Mouse (Mus musculus): ENCODE results near the gene Gfap. TPM values are rescaled to one million over a fixed set of nuclear protein-coding genes. Genes with fewer than 3 reads are reported as not detected.
A peak's percentile ranks its signal among the peaks of the same experiment; 100 is the strongest.

Gene Gfap
- polyA plus RNA-seq, 1 experiment from 2014 or later = 0.12 TPM

DNA sequence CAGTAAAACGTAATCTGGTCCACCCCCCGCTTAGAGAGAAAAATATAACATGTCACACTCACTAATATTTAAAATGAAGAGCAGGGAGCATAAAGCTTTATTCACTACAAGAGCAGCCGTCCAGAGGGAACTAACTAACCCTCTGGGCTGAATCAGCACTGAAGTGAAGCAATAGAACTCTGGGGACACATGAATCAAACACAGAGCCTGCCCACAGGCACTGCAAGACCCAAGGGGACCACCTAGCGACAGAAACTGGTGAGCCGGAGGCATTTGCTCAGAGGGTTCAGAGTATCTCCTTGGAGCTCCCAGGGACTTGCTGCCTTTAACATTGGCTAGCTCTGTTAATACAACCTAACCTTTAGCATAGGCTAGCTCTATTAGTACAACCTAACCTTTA lies 10.6 kb downstream of the Gfap start:
- H3K9me3 ChIP-seq (ENCODE audit: control insufficient read depth, low read length) = no peaks in the 10 kb centered on the region
- no peak overlapping the region for H3K4me2 ChIP-seq (replicated peaks; ENCODE audit: low read depth, low read length)
- 66% methylated on average over 5 of the region's 5 CpGs for WGBS
- H3K4me3 ChIP-seq (ENCODE audit: low read depth, low read length) = no peak overlapping the region
- DNase-seq (ENCODE audit: low spot score) = no peak
- no peaks in the 10 kb centered on the region for H3K36me3 ChIP-seq (ENCODE audit: control insufficient read depth, insufficient read depth, low read length)
- H3K27ac ChIP-seq (ENCODE audit: low read depth, low read length) = no peak overlapping the region
- H3K27me3 ChIP-seq (ENCODE audit: control insufficient read depth, insufficient read depth, low read length) = peaks cover 20% of the 10 kb centered on the region
- no peaks in the 10 kb centered on the region; the same call in 1 of the 2 replicates for H3K4me1 ChIP-seq (replicated peaks; ENCODE audit: control insufficient read depth, insufficient read depth, low read length)
- no peak for ATAC-seq (ENCODE audit: low FRiP score)
- H3K9ac ChIP-seq (ENCODE audit: low read depth, low read length) = no peak overlapping the region

DNA sequence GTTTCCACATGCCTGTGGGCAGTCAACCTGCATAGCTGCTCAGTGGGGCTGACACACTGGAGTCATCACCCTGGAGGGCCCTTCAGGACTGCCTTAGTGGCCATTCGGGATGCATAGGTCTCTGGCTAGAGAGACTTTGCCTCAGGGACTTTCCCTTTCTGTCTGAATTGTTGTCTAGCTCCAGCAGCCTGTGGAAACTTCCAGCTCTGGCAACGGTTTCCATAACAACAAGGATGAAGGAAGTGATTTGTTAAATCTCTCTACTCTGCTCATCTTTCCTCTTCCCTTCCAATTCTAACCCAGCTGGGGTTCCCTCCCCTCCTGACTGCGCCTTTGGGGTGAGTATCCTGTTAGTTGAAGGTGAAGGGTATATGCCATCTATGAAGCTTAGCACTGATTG lies 12.6 kb downstream of the Gfap start:
- DNase-seq (ENCODE audit: low spot score) = no peak
- Histone ChIP-seq H3K27ac (ENCODE audit: low read depth, low read length) (no peak overlapping the region), H3K36me3 (ENCODE audit: control insufficient read depth, insufficient read depth, low read length) (no peaks in the 10 kb centered on the region), H3K9me3 (ENCODE audit: control insufficient read depth, low read length) (no peaks in the 10 kb centered on the region), H3K4me3 (ENCODE audit: low read depth, low read length) (no peak overlapping the region), H3K4me2 (replicated peaks; ENCODE audit: low read depth, low read length) (no peak overlapping the region), H3K4me1 (replicated peaks; ENCODE audit: control insufficient read depth, insufficient read depth, low read length) (no peaks in the 10 kb centered on the region; the same call in 1 of the 2 replicates), H3K9ac (ENCODE audit: low read depth, low read length) (no peak overlapping the region), H3K27me3 (ENCODE audit: control insufficient read depth, insufficient read depth, low read length) (peaks cover 8% of the 10 kb centered on the region)
- WGBS = 71% methylated on average over 3 of the region's 3 CpGs
- ATAC-seq (ENCODE audit: low FRiP score) = no peak

DNA sequence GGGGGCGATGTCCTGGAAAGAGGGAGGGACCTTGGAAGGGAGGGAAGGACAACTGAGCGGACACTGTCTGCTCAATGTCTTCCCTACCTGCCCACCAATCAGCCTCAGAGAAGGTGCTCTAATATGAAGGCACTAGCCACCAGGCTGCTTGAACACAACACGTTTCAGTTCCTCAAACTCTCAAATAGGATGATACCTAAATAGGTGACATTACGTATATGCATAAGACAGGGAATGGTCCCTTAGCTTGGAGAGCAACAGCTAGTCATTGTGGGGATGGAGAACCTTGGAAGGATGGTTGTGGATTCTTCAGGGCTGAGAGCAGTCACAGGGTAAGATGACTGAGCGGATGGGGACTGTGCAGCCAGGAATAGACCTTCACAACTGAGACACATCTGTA lies 13.3 kb downstream of the Gfap start:
- Histone ChIP-seq H3K4me3 (ENCODE audit: low read depth, low read length) (no peak overlapping the region), H3K36me3 (ENCODE audit: control insufficient read depth, insufficient read depth, low read length) (no peaks in the 10 kb centered on the region), H3K27ac (ENCODE audit: low read depth, low read length) (no peak overlapping the region), H3K9ac (ENCODE audit: low read depth, low read length) (no peak overlapping the region), H3K9me3 (ENCODE audit: control insufficient read depth, low read length) (no peaks in the 10 kb centered on the region), H3K4me2 (replicated peaks; ENCODE audit: low read depth, low read length) (no peak overlapping the region), H3K27me3 (ENCODE audit: control insufficient read depth, insufficient read depth, low read length) (peaks cover under 1% of the 10 kb centered on the region; the same call in 1 of the 2 replicates), H3K4me1 (replicated peaks; ENCODE audit: control insufficient read depth, insufficient read depth, low read length) (no peaks in the 10 kb centered on the region)
- WGBS = 82% methylated on average over 5 of the region's 5 CpGs
- no peak for ATAC-seq (ENCODE audit: low FRiP score)
- DNase-seq (ENCODE audit: low spot score) = no peak

DNA sequence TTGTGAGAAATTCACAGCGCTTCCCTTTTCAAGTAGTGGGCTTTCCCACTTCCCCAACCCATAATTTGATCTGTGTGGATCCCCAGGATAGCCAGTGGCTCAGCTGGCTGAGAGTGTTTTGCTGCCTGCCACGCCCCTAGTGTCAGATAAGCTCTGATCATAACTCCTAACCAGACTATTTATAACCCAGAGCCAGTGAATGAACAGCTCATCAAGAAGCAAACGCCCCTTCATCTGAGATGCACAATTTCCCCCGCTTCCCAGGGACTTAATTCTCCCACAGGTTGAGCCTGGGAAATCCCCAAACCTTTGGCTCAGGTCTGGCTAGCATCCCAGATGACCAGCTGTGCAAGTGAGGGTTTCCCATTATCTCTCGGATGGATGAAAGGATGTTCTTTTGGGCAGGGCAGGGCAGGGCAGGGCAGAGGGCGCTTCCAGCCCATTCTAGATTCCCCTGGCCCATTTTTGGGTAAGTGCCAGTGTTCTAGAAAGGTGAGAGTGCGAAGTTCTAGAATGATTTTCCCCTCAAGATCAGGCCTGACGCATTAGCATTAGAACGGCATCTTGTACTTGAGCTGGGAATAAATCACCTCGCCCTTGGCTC lies 16.0 kb downstream of the Gfap start, which contains the start of gene Fam187a:
TSS of gene Fam187a (plus strand) at position 554 of the 604 bp plus-strand sequence.
- WGBS = 68% methylated on average over 10 of the region's 10 CpGs
- H3K9ac ChIP-seq (ENCODE audit: low read depth, low read length) = no peak within 1 kb of the TSS
- DNase-seq (ENCODE audit: low spot score) = no peak

DNA sequence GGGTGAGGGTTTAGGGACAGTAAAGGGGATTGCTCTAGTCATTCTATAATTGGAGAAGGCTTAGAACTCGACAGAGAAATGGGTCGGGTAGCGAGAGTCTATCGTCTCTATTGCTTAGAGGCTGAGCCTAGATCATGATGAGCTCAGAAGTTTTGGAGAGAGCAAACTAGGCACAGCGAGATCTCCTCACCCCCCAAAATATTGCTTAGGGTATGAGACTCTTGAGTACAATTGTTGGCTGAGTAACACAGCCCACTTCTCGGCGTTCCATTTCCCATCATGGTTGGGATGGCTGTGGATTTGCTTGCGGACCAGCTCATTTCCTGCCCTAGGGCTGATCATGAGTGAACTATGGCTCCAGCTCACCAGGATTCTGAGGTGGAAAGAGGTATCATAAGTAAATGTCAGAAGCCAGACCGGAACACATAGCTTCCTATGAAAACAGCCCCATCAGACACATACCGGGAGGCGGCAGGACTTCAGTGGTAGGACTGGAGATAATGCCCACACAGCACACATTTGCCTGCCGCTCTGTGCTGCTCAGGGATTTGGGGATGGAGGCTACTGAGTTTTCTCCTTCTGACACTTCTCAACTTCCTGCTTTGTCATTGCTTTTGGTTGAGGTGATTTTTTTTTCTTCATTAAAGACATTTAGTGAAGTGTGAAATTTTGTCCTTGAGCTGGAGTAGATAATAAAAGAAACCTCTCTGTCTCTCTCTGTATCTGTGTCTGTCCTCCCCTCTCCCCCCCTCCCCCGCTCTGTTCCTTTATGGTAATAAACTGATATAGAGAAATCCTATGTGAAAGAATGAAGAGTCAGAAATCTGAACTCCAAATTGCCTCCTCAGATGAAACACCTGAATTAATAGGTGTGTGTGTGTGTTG lies 19.2 kb downstream of the Gfap start:
- peak overlapping the region; percentile 75 for H3K4me3 ChIP-seq (ENCODE audit: low read depth, low read length)
- no peak; the same call in none of the 2 replicates for ATAC-seq (ENCODE audit: low FRiP score)
- H3K27ac ChIP-seq (ENCODE audit: low read depth, low read length) = no peak overlapping the region
- no peaks in the 10 kb centered on the region for H3K27me3 ChIP-seq (ENCODE audit: control insufficient read depth, insufficient read depth, low read length)
- peak overlapping the region; percentile 69 for H3K4me2 ChIP-seq (replicated peaks; ENCODE audit: low read depth, low read length)
- WGBS = 21% methylated on average over 13 of the region's 13 CpGs
- H3K9me3 ChIP-seq (ENCODE audit: control insufficient read depth, low read length) = no peaks in the 10 kb centered on the region
- 0 out of 2 replicates have a peak, but pooled peaks cover 2% of the 10 kb centered on the region for H3K4me1 ChIP-seq (replicated peaks; ENCODE audit: control insufficient read depth, insufficient read depth, low read length)
- no peak for DNase-seq (ENCODE audit: low spot score)
- H3K36me3 ChIP-seq (ENCODE audit: control insufficient read depth, insufficient read depth, low read length) = 0 out of 2 replicates have a peak, but pooled peaks cover 2% of the 10 kb centered on the region
- peak overlapping the region; percentile 79 for H3K9ac ChIP-seq (ENCODE audit: low read depth, low read length)

More for the DNA sequence above, 16.0 kb downstream of the Gfap start, which contains the start of gene Fam187a:
- Histone ChIP-seq H3K36me3 (ENCODE audit: control insufficient read depth, insufficient read depth, low read length) (no peaks in the 10 kb centered on the region), H3K27ac (ENCODE audit: low read depth, low read length) (no peak within 1 kb of the TSS), H3K4me3 (ENCODE audit: low read depth, low read length) (no peak within 1 kb of the TSS), H3K4me1 (replicated peaks; ENCODE audit: control insufficient read depth, insufficient read depth, low read length) (0 out of 2 replicates have a peak, but pooled peaks cover 2% of the 10 kb centered on the region), H3K27me3 (ENCODE audit: control insufficient read depth, insufficient read depth, low read length) (no peaks in the 10 kb centered on the region), H3K9me3 (ENCODE audit: control insufficient read depth, low read length) (no peaks in the 10 kb centered on the region), H3K4me2 (replicated peaks; ENCODE audit: low read depth, low read length) (no peak within 1 kb of the TSS)
- ATAC-seq (ENCODE audit: low FRiP score) = no peak

DNA sequence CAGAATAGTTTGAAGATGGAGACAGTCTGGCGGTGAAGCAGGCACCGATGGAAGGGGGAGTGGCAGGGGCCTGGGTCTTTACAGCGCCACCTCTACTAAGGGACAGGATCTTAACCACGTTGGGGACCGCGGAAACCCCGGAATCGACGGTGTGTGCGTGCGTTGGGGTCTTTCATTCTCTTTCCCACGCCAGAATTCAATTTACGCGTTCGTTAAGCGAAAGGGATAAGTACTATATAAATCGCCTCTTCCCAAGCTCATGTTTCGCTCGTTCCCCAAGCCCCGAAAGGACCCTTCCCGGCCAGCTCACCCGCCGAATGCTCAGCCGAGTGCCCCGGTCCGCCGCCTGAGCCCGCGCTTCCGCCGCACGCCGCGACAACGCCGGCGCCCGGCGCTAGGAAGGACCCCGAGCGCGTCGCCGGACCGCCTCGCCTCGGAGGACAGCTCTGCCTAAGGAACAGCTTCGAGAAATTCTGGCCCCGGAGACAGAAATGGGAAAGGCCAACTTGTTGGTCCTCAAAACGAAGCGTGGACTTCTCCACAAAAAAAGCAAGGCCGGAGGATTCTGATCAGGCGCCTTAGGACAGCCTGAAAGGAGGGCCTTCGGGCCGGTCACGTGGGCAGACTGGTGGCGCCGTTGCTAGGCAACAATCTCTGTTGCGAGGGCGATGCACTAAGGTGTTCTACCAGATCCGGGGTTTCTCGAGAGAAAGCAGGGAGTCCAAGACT lies 20.0 kb downstream of the Gfap start, which contains the start of the genes Eftud2 and Ccdc103:
TSS of gene Eftud2 (minus strand) at position 401 of the 729 bp plus-strand sequence.
TSS of gene Ccdc103 (plus strand) at position 620 of the 729 bp plus-strand sequence.
- H3K36me3 ChIP-seq (ENCODE audit: control insufficient read depth, insufficient read depth, low read length) = 0 out of 2 replicates have a peak, but pooled peaks cover 2% of the 10 kb centered on the region
- whole genome bisulfite sequencing = under 1% methylated on average over 62 of the region's 62 CpGs
- H3K27me3 ChIP-seq (ENCODE audit: control insufficient read depth, insufficient read depth, low read length) = no peaks in the 10 kb centered on the region
- H3K9ac ChIP-seq (ENCODE audit: low read depth, low read length) = peak within 1 kb of the TSS; percentile 79
- H3K4me3 ChIP-seq (ENCODE audit: low read depth, low read length) = peak within 1 kb of the TSS; percentile 75
- 0 out of 2 replicates have a peak, but pooled peaks cover 2% of the 10 kb centered on the region for H3K4me1 ChIP-seq (replicated peaks; ENCODE audit: control insufficient read depth, insufficient read depth, low read length)
- H3K4me2 ChIP-seq (replicated peaks; ENCODE audit: low read depth, low read length) = peak within 1 kb of the TSS; percentile 69
- peak; percentile 90 for ATAC-seq (ENCODE audit: low FRiP score)
- H3K27ac ChIP-seq (ENCODE audit: low read depth, low read length) = peak within 1 kb of the TSS; percentile 73
- H3K9me3 ChIP-seq (ENCODE audit: control insufficient read depth, low read length) = no peaks in the 10 kb centered on the region
- peak; percentile 94 for DNase-seq (ENCODE audit: low spot score)

DNA sequence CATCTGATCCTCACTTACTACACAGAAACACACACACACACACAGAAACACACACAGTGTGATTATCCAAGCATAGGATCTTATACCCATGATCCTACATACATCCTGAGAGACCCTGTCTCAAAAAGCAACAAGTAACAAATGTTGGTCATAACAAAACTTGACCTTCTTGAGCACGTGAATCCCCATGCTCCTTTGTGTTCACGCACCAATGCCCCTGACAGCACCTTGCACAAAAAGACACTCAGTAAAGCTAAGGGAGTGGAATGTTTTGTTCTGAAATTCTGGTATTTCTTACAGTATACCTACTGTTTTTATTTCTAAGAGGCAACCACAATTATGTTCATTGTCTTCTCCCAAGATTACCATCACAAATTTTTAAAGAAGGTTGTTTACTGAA lies 21.2 kb downstream of the Gfap start:
- H3K4me3 ChIP-seq (ENCODE audit: low read depth, low read length) = peak overlapping the region; percentile 75
- ATAC-seq (ENCODE audit: low FRiP score) = no peak
- H3K4me1 ChIP-seq (replicated peaks; ENCODE audit: control insufficient read depth, insufficient read depth, low read length) = 0 out of 2 replicates have a peak, but pooled peaks cover 2% of the 10 kb centered on the region
- H3K9ac ChIP-seq (ENCODE audit: low read depth, low read length) = peak overlapping the region; percentile 23
- no peak overlapping the region for H3K27ac ChIP-seq (ENCODE audit: low read depth, low read length)
- 0 out of 2 replicates have a peak, but pooled peaks cover 2% of the 10 kb centered on the region for H3K36me3 ChIP-seq (ENCODE audit: control insufficient read depth, insufficient read depth, low read length)
- H3K27me3 ChIP-seq (ENCODE audit: control insufficient read depth, insufficient read depth, low read length) = no peaks in the 10 kb centered on the region
- DNase-seq (ENCODE audit: low spot score) = no peak
- H3K9me3 ChIP-seq (ENCODE audit: control insufficient read depth, low read length) = no peaks in the 10 kb centered on the region
- WGBS = 65% methylated on average over 2 of the region's 2 CpGs
- H3K4me2 ChIP-seq (replicated peaks; ENCODE audit: low read depth, low read length) = peak overlapping the region; percentile 69; the same call in 1 of the 2 replicates

DNA sequence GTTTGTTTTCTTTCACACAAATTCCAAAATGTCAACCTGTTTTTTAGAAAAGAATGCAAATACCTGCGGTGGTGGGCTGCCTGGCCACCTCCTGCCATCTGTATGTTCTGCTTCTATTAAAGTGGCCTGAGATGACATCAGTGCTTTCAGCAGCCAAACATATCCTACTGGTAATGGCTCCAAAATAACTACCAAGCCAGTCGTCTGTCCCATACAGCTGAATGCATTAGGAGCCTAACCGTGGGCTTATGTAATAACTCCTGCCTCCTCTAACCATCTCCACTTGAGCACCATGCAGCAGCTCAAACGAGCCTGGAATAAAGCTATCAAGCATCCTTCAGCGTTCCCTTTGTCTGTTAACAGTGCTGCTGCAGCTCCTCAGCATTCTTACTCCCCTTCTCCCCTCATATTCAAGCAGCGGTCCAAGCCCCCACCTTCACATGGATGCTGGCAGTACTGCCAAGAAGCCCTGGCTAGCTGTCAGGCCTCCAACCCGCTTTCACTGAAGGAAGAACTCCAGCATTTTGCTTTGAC lies 25.8 kb downstream of the Gfap start:
- WGBS = 91% methylated on average over 7 of the region's 7 CpGs
- H3K9ac ChIP-seq (ENCODE audit: low read depth, low read length) = no peak overlapping the region

More for the DNA sequence above, 25.8 kb downstream of the Gfap start:
- Histone ChIP-seq H3K27ac (ENCODE audit: low read depth, low read length) (no peak overlapping the region), H3K9me3 (ENCODE audit: control insufficient read depth, low read length) (no peaks in the 10 kb centered on the region), H3K27me3 (ENCODE audit: control insufficient read depth, insufficient read depth, low read length) (no peaks in the 10 kb centered on the region), H3K4me2 (replicated peaks; ENCODE audit: low read depth, low read length) (no peak overlapping the region), H3K4me1 (replicated peaks; ENCODE audit: control insufficient read depth, insufficient read depth, low read length) (no peaks in the 10 kb centered on the region), H3K4me3 (ENCODE audit: low read depth, low read length) (no peak overlapping the region), H3K36me3 (ENCODE audit: control insufficient read depth, insufficient read depth, low read length) (peaks cover 7% of the 10 kb centered on the region; the same call in 1 of the 2 replicates)
- ATAC-seq (ENCODE audit: low FRiP score) (no peak), DNase-seq (ENCODE audit: low spot score) (no peak)
